Mouse (Mus musculus) hindbrain, embryonic 10.5 days (tissue): ENCODE measurements around the gene Hist1h3a. TPM values are rescaled to one million over a fixed set of nuclear protein-coding genes. Genes with fewer than 3 reads are reported as not detected.

ENCODE experiments used
- DNase-seq: peaks from one replicate; pipeline ENCODE4 v3.0.0-alpha.2; 2017; ENCODE audit warnings: low spot score
- H3K27ac ChIP-seq: fragments of 300-500 bp; sonication (generic); 2 replicates; pipeline ENCODE4 v1.5.1; 2016; ENCODE audit warnings: mild to moderate bottlenecking, moderate library complexity
- H3K27me3 ChIP-seq: fragments of 300-500 bp; sonication (generic); 2 replicates; pipeline ENCODE4 v1.6.1; 2016; ENCODE audit warnings: mild to moderate bottlenecking; ENCODE audit not compliant: poor library complexity, insufficient read depth, severe bottlenecking
- H3K36me3 ChIP-seq: fragments of 300-500 bp; sonication (generic); 2 replicates; pipeline ENCODE4 v1.6.1; 2016; ENCODE audit warnings: mild to moderate bottlenecking, moderate library complexity
- H3K4me1 ChIP-seq: fragments of 300-500 bp; sonication (generic); replicated peaks from 2 replicates; pipeline ENCODE4 v1.6.1; 2016; ENCODE audit warnings: mild to moderate bottlenecking
- H3K4me3 ChIP-seq: fragments of 300-500 bp; sonication (generic); 2 replicates; pipeline ENCODE4 v1.5.1; 2016; ENCODE audit warnings: mild to moderate bottlenecking, moderate library complexity
- H3K9me3 ChIP-seq: fragments of 300-500 bp; sonication (generic); 2 replicates; pipeline ENCODE4 v1.6.1; 2016; ENCODE audit warnings: mild to moderate bottlenecking, moderate library complexity
- WGBS: fragments of 180-500 bp; shearing (Covaris S2); methylation state at CpG from one replicate; pipeline ENCODE4 v1.1.7; 2016; 5-methylcytosine and 5-hydroxymethylcytosine counted together
- polyA plus RNA-seq: library from polyadenylated mRNA; unstranded; fragments of >200 nt; fragmentation: Nextera tagmentation; extraction: Ambion mirVana; gene quantifications from 2 replicates; pipeline ENCODE4 v1.2.1, GENCODE M21; 2016

Gene Hist1h3a
- polyA plus RNA-seq, 1 experiment from 2014 or later = 3.7 TPM

DNA sequence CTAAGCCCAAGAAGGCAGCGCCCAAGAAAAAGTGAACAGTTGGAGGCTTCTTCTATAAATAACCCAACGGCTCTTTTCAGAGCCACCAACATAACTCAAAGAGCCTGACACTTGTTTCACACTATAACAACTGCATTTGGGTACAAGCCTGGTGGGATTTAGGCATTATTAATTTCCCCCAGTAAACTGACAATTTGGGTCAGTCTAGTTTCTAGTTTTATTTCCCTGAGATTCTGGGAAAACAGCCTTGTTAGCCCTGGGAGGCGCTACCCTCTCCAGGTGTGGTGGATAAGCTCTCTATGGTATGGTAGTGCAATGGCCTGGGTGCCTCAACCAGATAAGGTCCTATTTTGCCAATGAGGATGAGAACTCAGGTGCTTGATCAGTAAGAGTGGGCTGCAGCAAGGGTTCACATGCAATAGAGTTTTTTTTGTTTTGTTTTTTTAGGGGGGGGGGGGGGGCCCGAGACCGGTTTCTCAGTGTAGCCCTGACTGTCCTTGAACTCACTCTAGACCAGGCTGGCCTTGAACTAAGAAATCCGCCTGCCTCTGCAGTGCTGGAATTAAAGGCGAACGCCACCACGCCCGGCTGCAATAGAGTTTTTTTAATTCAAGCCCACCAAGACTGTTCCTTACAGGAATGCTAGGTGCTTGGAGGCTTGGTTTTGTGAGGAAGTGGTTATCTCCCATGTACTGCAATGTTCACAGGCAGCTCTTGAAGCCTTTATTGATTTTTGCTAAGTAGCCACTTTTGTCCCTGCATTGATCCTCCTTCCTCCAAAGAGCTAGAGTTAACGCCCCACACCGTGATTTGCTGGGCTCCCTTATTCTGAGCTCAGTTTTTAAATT lies 2.4 kb upstream of the Hist1h3a start:
- WGBS = 34% methylated on average over 12 of the region's 12 CpGs
- peak; percentile 47 for DNase-seq

DNA sequence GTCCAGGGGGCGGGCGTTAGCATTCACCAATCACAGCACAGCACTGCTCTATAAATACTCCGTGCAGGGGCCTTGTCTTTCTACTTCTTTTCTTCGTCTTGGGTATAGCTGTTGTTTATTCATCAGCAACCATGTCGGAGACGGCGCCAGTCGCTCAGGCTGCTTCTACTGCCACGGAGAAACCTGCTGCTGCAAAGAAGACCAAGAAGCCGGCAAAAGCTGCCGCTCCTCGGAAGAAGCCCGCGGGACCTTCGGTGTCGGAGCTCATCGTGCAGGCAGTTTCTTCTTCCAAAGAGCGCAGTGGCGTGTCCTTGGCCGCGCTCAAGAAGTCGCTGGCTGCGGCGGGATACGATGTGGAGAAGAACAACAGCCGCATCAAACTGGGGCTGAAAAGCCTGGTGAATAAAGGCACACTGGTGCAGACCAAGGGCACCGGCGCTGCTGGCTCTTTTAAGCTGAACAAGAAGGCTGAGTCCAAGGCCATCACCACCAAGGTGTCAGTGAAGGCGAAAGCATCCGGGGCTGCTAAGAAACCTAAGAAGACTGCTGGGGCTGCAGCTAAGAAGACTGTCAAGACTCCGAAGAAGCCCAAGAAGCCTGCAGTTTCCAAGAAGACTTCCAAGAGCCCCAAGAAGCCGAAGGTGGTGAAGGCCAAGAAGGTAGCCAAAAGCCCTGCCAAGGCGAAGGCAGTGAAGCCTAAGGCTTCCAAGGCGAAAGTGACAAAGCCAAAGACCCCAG lies 1.6 kb upstream of the Hist1h3a start, which contains the start of gene Hist1h1a:
TSS of gene Hist1h1a (plus strand) at position 81 of the 738 bp plus-strand sequence.
- 4% methylated on average over 34 of the region's 34 CpGs for WGBS
- Histone ChIP-seq H3K27ac (peak within 1 kb of the TSS; percentile 94), H3K36me3 (no peaks in the 10 kb centered on the region), H3K9me3 (no peaks in the 10 kb centered on the region), H3K4me3 (peak within 1 kb of the TSS; percentile 66), H3K27me3 (no peaks in the 10 kb centered on the region), H3K4me1 (peaks cover 43% of the 10 kb centered on the region)
- DNase-seq = peak; percentile 90

More for the DNA sequence above, 2.4 kb upstream of the Hist1h3a start:
- Histone ChIP-seq H3K9me3 (no peaks in the 10 kb centered on the region), H3K4me1 (peaks cover 41% of the 10 kb centered on the region), H3K27ac (peak overlapping the region; percentile 94), H3K4me3 (peak overlapping the region; percentile 66), H3K36me3 (no peaks in the 10 kb centered on the region), H3K27me3 (no peaks in the 10 kb centered on the region)

DNA sequence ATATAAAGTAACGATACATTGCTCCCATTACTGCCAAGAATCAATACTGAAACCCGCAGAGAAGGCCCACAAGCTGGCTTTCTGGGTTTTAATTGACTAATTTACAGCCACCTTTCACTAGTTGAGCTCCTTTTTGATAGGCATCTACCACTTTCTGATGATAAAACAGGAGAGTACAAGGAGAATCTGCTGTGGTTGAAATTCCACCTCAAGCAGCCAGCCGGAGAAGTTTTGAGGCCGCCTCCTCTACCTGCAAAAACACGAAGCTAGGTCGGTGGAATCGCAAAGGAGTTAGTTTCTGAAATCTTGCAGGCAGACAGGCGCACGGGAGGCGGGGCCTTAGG lies 1.0 kb upstream of the Hist1h3a start:
- Histone ChIP-seq H3K27ac (peak overlapping the region; percentile 94), H3K4me1 (peaks cover 46% of the 10 kb centered on the region), H3K27me3 (no peaks in the 10 kb centered on the region), H3K9me3 (no peaks in the 10 kb centered on the region), H3K4me3 (peak overlapping the region; percentile 66), H3K36me3 (no peaks in the 10 kb centered on the region)
- DNase-seq = no peak
- WGBS = 2% methylated on average over 10 of the region's 10 CpGs

DNA sequence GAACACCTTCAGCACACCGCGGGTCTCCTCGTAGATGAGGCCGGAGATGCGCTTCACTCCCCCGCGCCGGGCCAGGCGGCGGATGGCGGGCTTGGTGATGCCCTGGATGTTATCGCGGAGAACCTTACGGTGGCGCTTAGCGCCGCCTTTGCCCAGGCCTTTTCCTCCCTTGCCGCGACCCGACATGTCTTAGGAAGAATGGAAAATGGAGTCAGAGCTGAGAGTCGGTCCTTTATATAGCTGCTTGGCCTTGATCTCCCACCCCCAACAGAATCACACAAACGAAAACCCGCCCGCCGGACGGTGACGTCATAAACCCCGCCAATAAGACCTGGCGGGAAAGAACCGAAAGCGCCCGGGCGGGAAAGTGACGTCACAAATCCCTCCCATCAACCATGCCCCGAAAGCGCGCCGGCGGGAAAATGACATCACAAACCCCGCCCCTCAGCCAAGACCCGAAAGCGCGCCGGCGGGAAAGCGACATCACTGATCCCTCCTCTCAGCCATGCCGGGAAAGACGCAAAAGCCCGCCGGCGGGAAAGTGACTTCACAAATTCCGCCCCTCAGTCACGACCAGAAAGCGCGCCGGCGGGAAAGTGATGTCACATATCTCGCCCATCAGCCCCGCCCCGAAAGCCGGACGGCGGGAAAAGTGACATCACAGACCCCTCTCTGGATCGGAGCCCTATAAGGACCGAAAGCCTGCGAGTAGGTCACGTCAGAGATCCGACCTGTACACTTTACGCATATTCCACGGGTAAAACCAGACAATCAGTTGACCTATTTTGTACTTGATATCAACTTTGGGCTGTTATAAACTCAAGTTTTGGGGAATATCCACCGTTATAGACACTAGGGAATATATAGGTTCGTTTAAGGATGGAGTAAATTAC lies 968 bp downstream of the Hist1h3a start, which contains the start of gene Hist1h4a:
TSS of gene Hist1h4a (minus strand) at position 259 of the 893 bp plus-strand sequence.
- H3K4me3 ChIP-seq = peak within 1 kb of the TSS; percentile 66
- H3K36me3 ChIP-seq = no peaks in the 10 kb centered on the region
- H3K4me1 ChIP-seq = peaks cover 57% of the 10 kb centered on the region
- peak within 1 kb of the TSS; percentile 94 for H3K27ac ChIP-seq
- under 1% methylated on average over 69 of the region's 72 CpGs for WGBS
- no peaks in the 10 kb centered on the region for H3K27me3 ChIP-seq
- H3K9me3 ChIP-seq = no peaks in the 10 kb centered on the region
- DNase-seq = peak; percentile 99

DNA sequence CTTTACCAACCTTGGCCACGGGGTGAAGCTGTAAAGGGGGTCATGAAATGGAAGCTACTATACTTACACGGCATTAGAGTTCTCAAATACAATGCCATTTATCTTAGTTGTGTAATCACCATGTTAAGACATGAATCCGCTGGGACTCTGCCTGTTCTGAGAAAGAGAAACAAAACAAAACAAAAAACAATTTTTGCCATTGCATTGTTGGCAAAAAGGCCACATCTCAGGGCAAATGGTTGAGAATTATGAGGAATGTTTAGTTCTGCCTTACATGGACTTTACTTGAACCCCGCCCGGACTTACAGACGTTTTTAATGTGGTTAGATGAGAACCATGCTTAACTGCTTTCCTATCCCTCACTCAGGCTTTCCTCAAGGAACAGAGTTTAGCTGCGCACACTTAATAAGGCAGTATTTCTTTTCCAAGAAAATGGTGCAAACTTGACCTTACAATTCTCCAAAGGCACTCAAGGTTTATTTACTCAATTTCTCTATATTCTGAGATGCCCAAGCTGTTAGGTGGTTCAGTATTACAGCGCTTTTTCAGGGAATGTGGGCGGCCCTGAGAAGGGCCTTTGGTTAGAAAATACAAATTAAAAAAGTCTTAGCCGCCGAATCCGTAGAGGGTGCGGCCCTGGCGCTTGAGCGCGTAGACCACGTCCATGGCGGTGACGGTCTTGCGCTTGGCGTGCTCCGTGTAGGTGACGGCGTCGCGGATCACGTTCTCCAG lies 1.8 kb downstream of the Hist1h3a start:
- Histone ChIP-seq H3K4me1 (peaks cover 57% of the 10 kb centered on the region), H3K36me3 (no peaks in the 10 kb centered on the region), H3K4me3 (peak overlapping the region; percentile 66), H3K27me3 (no peaks in the 10 kb centered on the region), H3K27ac (peak overlapping the region; percentile 94), H3K9me3 (no peaks in the 10 kb centered on the region)
- peak; percentile 47 for DNase-seq
- 2% methylated on average over 22 of the region's 27 CpGs for WGBS

DNA sequence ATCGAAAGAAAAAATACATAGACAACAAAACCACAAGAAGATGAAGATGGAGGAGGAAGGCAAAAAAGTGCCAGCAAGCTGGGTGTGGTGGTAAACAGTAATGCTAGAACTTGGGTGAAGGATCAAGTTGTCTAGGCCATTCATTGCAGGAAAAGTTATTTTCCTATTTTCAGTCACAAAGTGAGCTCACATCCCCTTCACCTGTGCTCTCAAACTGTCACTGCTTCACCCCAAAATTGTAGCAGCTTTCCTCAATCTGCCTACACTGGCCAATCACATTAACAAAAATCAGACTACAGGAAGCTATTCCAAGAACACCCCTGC lies 2.3 kb downstream of the Hist1h3a start:
- 74% methylated on average over 1 of the region's 1 CpGs for WGBS
- H3K27me3 ChIP-seq = no peaks in the 10 kb centered on the region
- no peaks in the 10 kb centered on the region for H3K9me3 ChIP-seq
- DNase-seq = no peak
- H3K27ac ChIP-seq = peak overlapping the region; percentile 94
- peak overlapping the region; percentile 66 for H3K4me3 ChIP-seq
- H3K36me3 ChIP-seq = no peaks in the 10 kb centered on the region
- peaks cover 55% of the 10 kb centered on the region for H3K4me1 ChIP-seq

DNA sequence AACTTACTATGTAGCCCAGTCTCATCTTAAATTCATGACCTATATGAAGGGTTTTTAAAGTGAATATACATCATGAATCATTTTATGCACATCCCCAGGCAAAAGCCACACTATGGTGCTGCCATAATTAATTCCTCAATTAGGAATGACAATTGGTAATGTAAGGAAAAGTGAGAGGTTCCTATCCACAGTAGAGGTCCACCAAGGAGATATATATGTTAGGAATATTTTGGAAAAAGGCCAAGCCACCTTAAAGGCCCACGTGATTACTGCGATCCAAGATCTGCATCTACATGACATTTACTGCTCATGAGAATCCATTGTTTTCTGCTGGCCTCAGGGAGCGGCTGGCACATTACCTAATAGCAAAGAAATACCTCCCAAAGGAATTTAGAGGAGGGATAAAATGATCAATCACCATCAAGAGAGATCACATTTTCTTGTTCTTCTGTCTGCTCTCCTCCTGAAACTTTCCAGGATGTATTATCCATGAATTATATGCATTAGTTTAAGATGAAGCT lies 2.9 kb downstream of the Hist1h3a start:
- Histone ChIP-seq H3K4me3 (0 out of 2 replicates have a peak overlapping the region, but pooled peaks have one; percentile 66), H3K27me3 (no peaks in the 10 kb centered on the region), H3K4me1 (peaks cover 49% of the 10 kb centered on the region), H3K36me3 (no peaks in the 10 kb centered on the region), H3K9me3 (no peaks in the 10 kb centered on the region), H3K27ac (peak overlapping the region; percentile 94)
- DNase-seq = no peak
- 75% methylated on average over 3 of the region's 3 CpGs for WGBS

DNA sequence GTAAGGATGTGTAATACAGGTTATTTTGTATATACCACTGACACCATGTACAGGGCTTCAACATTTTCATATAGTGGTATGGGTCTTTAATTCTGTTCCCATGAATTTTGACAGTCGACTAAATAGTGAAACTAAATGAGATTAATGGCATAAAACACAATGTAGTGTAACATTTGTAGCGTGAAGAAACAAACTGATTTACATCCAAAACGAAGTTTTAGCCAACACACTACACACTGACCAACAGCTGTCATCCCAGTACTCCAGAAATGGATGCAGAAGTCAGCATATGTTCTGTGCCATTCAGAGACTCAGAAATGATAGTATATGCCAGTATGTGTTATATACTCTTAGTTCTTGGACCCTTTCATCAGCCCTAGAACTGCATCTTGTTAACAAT lies 4.3 kb downstream of the Hist1h3a start:
- peak overlapping the region; percentile 51 for H3K4me3 ChIP-seq
- no peaks in the 10 kb centered on the region for H3K9me3 ChIP-seq
- no peak for DNase-seq
- H3K27me3 ChIP-seq = no peaks in the 10 kb centered on the region
- H3K27ac ChIP-seq = peak overlapping the region; percentile 90
- WGBS = 54% methylated on average over 3 of the region's 3 CpGs
- no peaks in the 10 kb centered on the region for H3K36me3 ChIP-seq
- H3K4me1 ChIP-seq = peaks cover 43% of the 10 kb centered on the region

DNA sequence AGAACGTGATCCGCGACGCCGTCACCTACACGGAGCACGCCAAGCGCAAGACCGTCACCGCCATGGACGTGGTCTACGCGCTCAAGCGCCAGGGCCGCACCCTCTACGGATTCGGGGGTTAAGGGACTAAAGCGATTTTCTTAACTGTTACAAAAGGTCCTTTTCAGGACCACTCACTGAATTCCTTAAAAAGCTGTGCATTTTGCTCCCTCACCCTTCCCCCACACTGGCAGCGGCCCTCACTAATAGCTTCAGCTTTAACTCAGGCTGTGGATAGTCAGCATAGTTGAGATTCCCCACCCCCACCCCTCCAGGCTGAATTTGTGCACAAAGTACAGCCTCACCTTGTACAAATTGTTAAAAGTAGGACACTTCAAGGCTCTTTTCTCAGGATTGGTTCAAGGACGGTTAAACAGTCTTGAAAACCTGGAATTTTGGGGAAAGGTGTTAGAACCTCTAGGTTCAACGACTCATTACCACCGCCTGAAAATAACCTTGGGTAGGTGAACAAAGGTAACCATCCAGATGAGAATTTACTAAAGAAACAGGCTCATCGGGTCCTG lies 4.9 kb downstream of the Hist1h3a start:
- DNase-seq = peak; percentile 68
- WGBS = 2% methylated on average over 18 of the region's 23 CpGs
- peaks cover 41% of the 10 kb centered on the region for H3K4me1 ChIP-seq
- H3K4me3 ChIP-seq = peak overlapping the region; percentile 51
- no peaks in the 10 kb centered on the region for H3K9me3 ChIP-seq
- H3K36me3 ChIP-seq = no peaks in the 10 kb centered on the region
- peak overlapping the region; percentile 90 for H3K27ac ChIP-seq
- no peaks in the 10 kb centered on the region for H3K27me3 ChIP-seq

DNA sequence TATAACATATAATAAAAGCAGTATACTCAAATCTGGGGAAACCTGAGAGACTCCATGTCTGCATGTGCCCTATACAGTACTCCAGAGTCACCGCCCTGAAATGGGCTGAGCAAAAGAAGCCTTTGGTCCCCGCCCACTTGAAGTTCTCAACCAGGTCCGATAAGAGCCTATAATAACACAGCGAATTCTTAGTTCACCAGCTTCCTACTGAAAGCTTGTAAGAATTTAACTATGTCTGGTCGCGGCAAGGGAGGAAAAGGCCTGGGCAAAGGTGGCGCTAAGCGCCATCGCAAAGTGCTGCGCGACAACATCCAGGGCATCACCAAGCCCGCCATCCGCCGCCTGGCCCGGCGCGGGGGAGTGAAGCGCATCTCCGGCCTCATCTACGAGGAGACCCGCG lies 5.4 kb downstream of the Hist1h3a start, which contains the start of gene Hist1h4b:
TSS of gene Hist1h4b (plus strand) at position 224 of the 400 bp plus-strand sequence.
- Histone ChIP-seq H3K27me3 (no peaks in the 10 kb centered on the region), H3K9me3 (no peaks in the 10 kb centered on the region), H3K36me3 (no peaks in the 10 kb centered on the region), H3K27ac (peak within 1 kb of the TSS; percentile 90), H3K4me1 (peaks cover 46% of the 10 kb centered on the region), H3K4me3 (peak within 1 kb of the TSS; percentile 51)
- WGBS = under 1% methylated on average over 20 of the region's 22 CpGs
- peak; percentile 92 for DNase-seq

DNA sequence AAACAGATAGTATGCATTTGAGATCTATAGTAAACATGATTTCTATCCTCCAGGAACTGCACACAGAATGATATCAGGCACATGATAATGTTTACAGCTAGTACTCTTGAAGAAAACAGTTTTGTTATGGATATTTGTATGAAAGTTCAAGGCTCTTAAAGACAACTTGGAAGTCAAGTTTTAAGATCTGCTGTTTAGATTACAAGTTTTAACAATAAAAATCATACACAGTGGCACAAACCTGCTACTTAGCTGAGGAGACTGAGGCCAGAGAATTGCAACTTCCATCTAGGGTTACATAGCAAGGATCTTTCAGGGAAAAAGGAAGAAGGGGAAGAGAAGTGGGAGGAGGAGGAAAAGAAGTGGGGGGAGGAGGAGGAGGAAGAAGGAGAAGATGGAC lies 7.2 kb downstream of the Hist1h3a start:
- Histone ChIP-seq H3K4me3 (no peak overlapping the region), H3K9me3 (no peaks in the 10 kb centered on the region), H3K27me3 (no peaks in the 10 kb centered on the region), H3K4me1 (peaks cover 37% of the 10 kb centered on the region), H3K27ac (peak overlapping the region; percentile 90), H3K36me3 (no peaks in the 10 kb centered on the region)
- DNase-seq = no peak
